In genomic region chr12:73564176-73564575, GRCm38 (mm10) we compare ENCODE assay signal across 17 mouse cellular contexts. TPM values are rescaled to one million over a fixed set of nuclear protein-coding genes. Genes with fewer than 3 reads are reported as not detected.
DNase-seq lines count a peak whose midpoint lies in the region; ATAC-seq and TF ChIP-seq lines count a peak whose summit lies in the region.
"Had no signal": no experiment of that assay in that cellular context is flagged by ENCODE, and none has a peak within 500 bp of the region (broad histone marks: within the 10 kb centered on the region; RNA-seq: fewer than 3 reads in every experiment).

No protein-coding gene starts in this region.

- no peak overlapping the region for H3K4me2 ChIP-seq in midbrain, embryonic 11.5 days
- no peak overlapping the region for H3K4me2 ChIP-seq in midbrain, postnatal 0 days (ENCODE audit: low read depth, low read length, poor library complexity, severe bottlenecking)
- H3K4me2 ChIP-seq in hindbrain, embryonic 13.5 days = no peak overlapping the region

- H3K4me3 ChIP-seq in midbrain, embryonic 11.5 days (ENCODE audit: low read depth, low read length) = no peak overlapping the region
- no peak overlapping the region for H3K4me3 ChIP-seq in midbrain, postnatal 0 days (ENCODE audit: low read depth, low read length)
- H3K4me3 ChIP-seq in hindbrain, embryonic 13.5 days = no peak overlapping the region

- H3K9ac ChIP-seq in midbrain, embryonic 11.5 days (ENCODE audit: low read length) = no peak overlapping the region
- H3K9ac ChIP-seq in midbrain, postnatal 0 days (replicated peaks; ENCODE audit: low read length, poor library complexity, severe bottlenecking) = no peak overlapping the region
- H3K9ac ChIP-seq in hindbrain, embryonic 13.5 days = no peak overlapping the region
- H3K9ac ChIP-seq: embryonic facial prominence, embryonic 12.5 days had no signal

- DNase-seq in heart, adult 11 months = peak; percentile 82
- DNase-seq in heart, postnatal 14 days = no peak
- DNase-seq in midbrain, embryonic 11.5 days (ENCODE audit: low spot score, missing footprints) = no peak
- no peak for DNase-seq in midbrain, postnatal 0 days (ENCODE audit: low spot score)
- peak; percentile 39 for DNase-seq in retina, postnatal 1 day
- no peak for DNase-seq in retina, embryonic 14.5 days (ENCODE audit: low spot score)
- no peak for DNase-seq in liver
- DNase-seq: adrenal gland, postnatal 14 days; cerebellum, adult 18-20 months; gastrocnemius, postnatal 14 days had no signal

- H3K36me3 ChIP-seq in midbrain, embryonic 11.5 days (ENCODE audit: control insufficient read depth, insufficient read depth, low read length) = no peaks in the 10 kb centered on the region
- no peaks in the 10 kb centered on the region for H3K36me3 ChIP-seq in midbrain, postnatal 0 days (ENCODE audit: insufficient read depth, low read length)
- H3K36me3 ChIP-seq in hindbrain, embryonic 13.5 days = no peaks in the 10 kb centered on the region
- H3K36me3 ChIP-seq: embryonic facial prominence, embryonic 12.5 days had no signal

- peak; percentile 35; the same call in 1 of the 2 replicates for ATAC-seq in midbrain, embryonic 11.5 days (ENCODE audit: low FRiP score)
- no peak for ATAC-seq in midbrain, postnatal 0 days (ENCODE audit: low FRiP score)
- ATAC-seq in hindbrain, embryonic 13.5 days (ENCODE audit: low FRiP score) = no peak
- ATAC-seq: hindbrain, embryonic 16.5 days; Patski had no signal

- no peaks in the 10 kb centered on the region for H3K4me1 ChIP-seq in midbrain, embryonic 11.5 days (ENCODE audit: control insufficient read depth, insufficient read depth, low read length)
- H3K4me1 ChIP-seq in midbrain, postnatal 0 days (ENCODE audit: insufficient read depth, low read length) = no peaks in the 10 kb centered on the region
- H3K4me1 ChIP-seq in hindbrain, embryonic 13.5 days (replicated peaks) = no peaks in the 10 kb centered on the region; the same call in 1 of the 2 replicates
- H3K4me1 ChIP-seq: embryonic facial prominence, embryonic 12.5 days had no signal

- no peak overlapping the region for H3K27ac ChIP-seq in midbrain, embryonic 11.5 days (ENCODE audit: low read depth, low read length)
- no peak overlapping the region for H3K27ac ChIP-seq in midbrain, postnatal 0 days (ENCODE audit: low read depth, low read length)
- no peak overlapping the region for H3K27ac ChIP-seq in hindbrain, embryonic 13.5 days
- H3K27ac ChIP-seq: embryonic facial prominence, embryonic 12.5 days; forebrain, embryonic 13.5 days had no signal

- H3K9me3 ChIP-seq in midbrain, embryonic 11.5 days (ENCODE audit: control insufficient read depth, low read length) = no peaks in the 10 kb centered on the region
- H3K9me3 ChIP-seq in midbrain, postnatal 0 days (ENCODE audit: low read length) = no peaks in the 10 kb centered on the region
- H3K9me3 ChIP-seq in hindbrain, embryonic 13.5 days = no peaks in the 10 kb centered on the region
- H3K9me3 ChIP-seq: embryonic facial prominence, embryonic 12.5 days; forebrain, embryonic 13.5 days had no signal

- no peaks in the 10 kb centered on the region for H3K27me3 ChIP-seq in midbrain, embryonic 11.5 days (ENCODE audit: control insufficient read depth, insufficient read depth, low read length)
- H3K27me3 ChIP-seq in midbrain, postnatal 0 days (ENCODE audit: insufficient read depth, low read length) = no peaks in the 10 kb centered on the region; the same call in 1 of the 2 replicates
- peaks cover 9% of the 10 kb centered on the region for H3K27me3 ChIP-seq in hindbrain, embryonic 13.5 days

- WGBS in midbrain, embryonic 11.5 days = 18% methylated on average over 10 of the region's 10 CpGs
- 10% methylated on average over 10 of the region's 10 CpGs for WGBS in midbrain, postnatal 0 days
- WGBS in hindbrain, embryonic 13.5 days = 32% methylated on average over 10 of the region's 10 CpGs

- no peak for TF ChIP-seq CTCF in midbrain, postnatal 0 days (IDR thresholded peaks at IDR 0.05)

- intact Hi-C loops in heart, postnatal 14 days (cut with DNase I) = loop anchor here (10.0 kb wide), 2 partner anchors 361 to 731 kb away; no protein-coding TSS in a partner anchor

RNA-seq across cellular contexts. Expression of gene Tmem30b, which starts 18.0 kb away (rescaled TPM):
- total RNA-seq in heart, postnatal 14 days (2021) = under 1 TPM; 0.22 to 0.27 TPM
- polyA plus RNA-seq in midbrain, embryonic 11.5 days (2014; fragmentation: Nextera tagmentation; extraction: Ambion mirVana) = 0.92 and 1.8 TPM in 2 replicates
- 0.38 and 1.2 TPM in 2 replicates for total RNA-seq in midbrain, postnatal 0 days (2014; rRNA removed)
- polyA plus RNA-seq in midbrain, postnatal 0 days (2015; fragmentation: Nextera tagmentation; extraction: Ambion mirVana) = 0.36 and 0.53 TPM in 2 replicates
- polyA plus RNA-seq in hindbrain, embryonic 13.5 days (2015; fragmentation: Nextera tagmentation; extraction: Ambion mirVana) = 0.39 and 0.84 TPM in 2 replicates
- polyA plus RNA-seq: activated CD4-positive, CD25-positive, alpha-beta regulatory T cell, adult 4 months; C2C12; Patski had no signal

RNA-seq across cellular contexts. Expression of gene Prkch, which starts 20.4 kb away (rescaled TPM):
- 10 to 100 TPM; 25.1 to 27.2 TPM for total RNA-seq in heart, postnatal 14 days (2021)
- 6.1 and 6.6 TPM in 2 replicates for polyA plus RNA-seq in midbrain, embryonic 11.5 days (2014; fragmentation: Nextera tagmentation; extraction: Ambion mirVana)
- 16.2 and 20.0 TPM in 2 replicates for total RNA-seq in midbrain, postnatal 0 days (2014; rRNA removed)
- 6.9 and 9.9 TPM in 2 replicates for polyA plus RNA-seq in midbrain, postnatal 0 days (2015; fragmentation: Nextera tagmentation; extraction: Ambion mirVana)
- 5.6 and 6.5 TPM in 2 replicates for polyA plus RNA-seq in hindbrain, embryonic 13.5 days (2015; fragmentation: Nextera tagmentation; extraction: Ambion mirVana)

Comparison
In these comparisons a context has a peak if more than half of its experiments do, and no peak if none do; other contexts are left out.
1. DNase-seq: peak in heart, adult 11 months (single experiment) and retina, postnatal 1 day (single experiment); none in heart, postnatal 14 days (0 of 2), midbrain, embryonic 11.5 days (single experiment), midbrain, postnatal 0 days (single experiment), retina, embryonic 14.5 days (single experiment) and liver (single experiment).